Mouse (Mus musculus): ENCODE measurements around the gene Sparcl1.

DNA sequence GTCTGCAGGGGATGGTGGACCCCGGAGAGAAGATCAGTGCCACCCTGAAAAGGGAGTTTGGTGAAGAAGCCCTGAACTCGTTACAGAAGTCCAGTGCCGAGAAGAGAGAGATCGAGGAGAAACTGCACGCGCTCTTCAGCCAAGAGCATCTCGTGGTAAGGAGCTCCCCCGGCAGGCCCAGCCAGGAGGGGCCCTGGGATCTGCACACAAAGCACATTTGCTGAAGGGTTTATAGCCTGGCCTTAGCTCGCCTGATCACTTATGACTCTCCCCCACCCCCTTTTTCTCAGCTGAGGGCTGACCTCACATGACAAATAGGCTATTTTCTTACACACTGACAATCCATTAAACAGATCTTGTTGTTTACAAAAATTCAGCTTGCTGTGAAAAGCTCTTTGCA, 53.9 kb downstream of the Sparcl1 start:
- TF ChIP-seq CTCF (IDR thresholded peaks at IDR 0.05; ENCODE audit: low read depth, low read length): no peak
- TF ChIP-seq POLR2A (IDR thresholded peaks at IDR 0.05; ENCODE audit: extremely low read depth, insufficient read depth, low read length): no peak

All from liver, adult 2 months (tissue).